Mouse (Mus musculus) layer of hippocampus, postnatal 10 days (tissue): ENCODE measurements around the gene Mrps15. TPM values are rescaled to one million over a fixed set of nuclear protein-coding genes. Genes with fewer than 3 reads are reported as not detected.
A peak's percentile ranks its signal among the peaks of the same experiment; 100 is the strongest.
"Not testable (repeated sequence)": the region's sequence is repeated elsewhere in the genome, so short reads cannot be mapped to it uniquely, and the experiment has no call there.

Experiments used
- DNase-seq, 2 experiments: peaks; one replicate each; pipeline ENCODE4 v3.0.0; 2021; ENCODE audit warnings: low spot score in 2 of 2
- total RNA-seq, 2 experiments: library from RNA; stranded (reverse); gene quantifications; 2 replicates each; pipeline ENCODE4 v1.2.3; 2021

Mrps15 gene
- total RNA-seq, 2 experiments from 2014 or later, result 53.6 to 55.7 TPM

DNA sequence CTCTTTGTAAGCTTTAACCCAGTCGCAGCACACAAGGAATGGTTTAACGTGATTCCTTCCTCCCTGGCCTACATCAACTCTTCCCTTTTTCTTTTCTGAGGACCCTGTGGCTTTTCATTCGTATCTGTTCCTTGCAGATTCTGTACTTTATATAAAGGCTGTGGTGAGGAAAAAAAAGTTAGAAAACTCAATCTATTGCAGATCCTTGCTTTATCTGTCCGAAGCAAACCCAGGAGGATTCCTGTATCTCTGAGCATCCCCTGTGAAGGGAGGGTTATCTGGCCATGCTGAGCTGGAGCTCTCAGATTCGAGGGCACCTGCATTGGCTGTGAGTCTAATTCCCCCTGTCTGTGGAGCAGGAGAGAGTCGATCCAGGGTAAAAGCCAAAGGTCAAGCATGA lies 22.1 kb downstream of the Mrps15 start:
- DNase-seq, result no peak

DNA sequence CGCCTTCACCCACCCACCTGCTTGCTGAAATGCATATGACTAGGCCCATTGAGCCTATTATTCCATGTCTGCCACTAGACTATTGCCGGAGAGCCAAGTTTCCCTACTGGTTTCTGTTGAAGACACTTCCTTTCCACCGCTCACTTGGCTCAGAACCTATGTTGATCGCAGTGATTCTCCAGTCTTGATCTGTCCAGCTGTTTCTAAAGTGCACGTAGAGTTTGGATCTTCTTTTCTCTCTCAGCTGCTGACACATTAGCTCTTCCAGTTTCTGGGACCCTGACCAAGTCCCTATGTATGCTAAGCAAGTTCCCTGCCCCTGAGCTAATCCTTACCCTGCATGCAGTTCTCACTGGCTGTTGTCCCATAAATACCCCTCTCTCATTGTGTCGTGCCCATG lies 31.1 kb downstream of the Mrps15 start:
- DNase-seq, result no peak

DNA sequence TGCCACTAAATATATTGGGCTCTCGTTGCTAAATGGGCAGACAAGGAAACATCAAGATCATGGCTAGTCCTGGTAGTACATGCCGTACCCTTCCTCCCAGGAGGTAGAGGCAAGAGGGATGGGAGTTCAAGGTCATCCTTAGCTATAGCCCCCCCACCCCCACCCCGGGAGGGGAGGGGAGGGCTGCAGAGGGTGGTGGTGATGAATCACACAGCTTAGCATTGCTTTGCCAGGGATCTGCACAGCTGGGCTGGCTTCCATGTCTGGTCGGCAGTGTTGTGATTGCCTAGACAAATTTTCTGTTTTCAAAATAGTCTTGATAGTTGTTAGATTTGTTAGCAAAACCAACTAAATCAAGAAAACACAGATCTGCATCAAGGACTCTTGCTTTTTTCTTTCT lies 32.5 kb downstream of the Mrps15 start:
- DNase-seq, result no peak

DNA sequence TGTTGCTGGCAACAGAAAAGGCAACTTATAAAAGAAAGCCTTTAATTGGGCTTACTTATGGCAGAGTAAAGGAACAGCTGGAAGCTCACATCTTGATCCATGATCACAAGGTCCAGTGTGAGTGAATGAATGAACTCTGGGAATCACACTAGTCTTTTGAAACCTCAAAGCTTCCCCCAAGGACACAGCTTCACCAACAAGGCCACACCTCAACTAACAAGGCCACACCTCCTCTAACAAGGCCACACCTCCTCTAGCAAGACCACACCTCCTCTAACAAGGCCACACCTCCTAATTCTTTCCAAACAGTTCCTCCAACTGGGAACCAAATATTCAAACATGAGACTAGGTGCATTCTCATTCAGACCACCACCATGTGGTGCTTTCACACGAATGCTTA lies 34.9 kb downstream of the Mrps15 start:
- no peak for DNase-seq

DNA sequence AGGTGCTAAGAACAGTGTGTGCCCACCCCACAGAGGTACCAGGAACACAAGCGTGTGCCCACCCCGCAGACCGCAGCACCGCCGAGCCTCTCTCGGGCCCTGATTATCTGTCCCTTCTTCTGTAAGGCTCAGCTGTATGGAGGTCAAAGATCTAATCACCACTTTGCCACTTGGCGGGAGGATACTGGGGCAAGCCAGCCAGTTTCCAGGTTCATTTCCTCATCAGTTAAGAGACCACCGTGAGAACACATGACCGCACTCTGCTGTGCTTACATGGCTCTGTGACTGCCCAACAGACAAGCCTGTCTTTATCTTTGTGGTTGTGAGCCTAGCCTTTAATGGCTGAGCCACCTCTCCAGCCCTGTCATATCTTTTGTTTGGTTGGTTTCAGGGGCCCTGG lies 36.3 kb downstream of the Mrps15 start:
- no peak for DNase-seq

DNA sequence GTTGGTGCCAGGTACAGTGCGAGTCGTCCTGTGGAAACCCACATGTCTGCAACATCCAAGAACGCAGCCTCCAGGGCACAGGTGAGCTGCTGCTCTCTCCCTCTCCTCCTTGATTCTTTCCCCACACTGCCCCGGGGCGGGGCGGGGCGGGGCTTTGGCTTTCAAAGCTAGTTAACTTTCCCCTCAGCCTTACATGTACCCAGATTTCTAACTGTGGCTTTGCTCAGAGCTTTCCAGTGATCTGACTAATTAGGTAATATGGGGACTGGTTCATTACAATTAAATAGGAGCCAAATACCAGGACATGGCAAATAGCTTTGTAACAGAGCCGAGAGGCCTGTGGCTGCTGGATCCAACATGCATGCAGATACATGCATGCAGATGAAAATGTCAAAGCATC lies 37.7 kb downstream of the Mrps15 start:
- DNase-seq, result no peak

DNA sequence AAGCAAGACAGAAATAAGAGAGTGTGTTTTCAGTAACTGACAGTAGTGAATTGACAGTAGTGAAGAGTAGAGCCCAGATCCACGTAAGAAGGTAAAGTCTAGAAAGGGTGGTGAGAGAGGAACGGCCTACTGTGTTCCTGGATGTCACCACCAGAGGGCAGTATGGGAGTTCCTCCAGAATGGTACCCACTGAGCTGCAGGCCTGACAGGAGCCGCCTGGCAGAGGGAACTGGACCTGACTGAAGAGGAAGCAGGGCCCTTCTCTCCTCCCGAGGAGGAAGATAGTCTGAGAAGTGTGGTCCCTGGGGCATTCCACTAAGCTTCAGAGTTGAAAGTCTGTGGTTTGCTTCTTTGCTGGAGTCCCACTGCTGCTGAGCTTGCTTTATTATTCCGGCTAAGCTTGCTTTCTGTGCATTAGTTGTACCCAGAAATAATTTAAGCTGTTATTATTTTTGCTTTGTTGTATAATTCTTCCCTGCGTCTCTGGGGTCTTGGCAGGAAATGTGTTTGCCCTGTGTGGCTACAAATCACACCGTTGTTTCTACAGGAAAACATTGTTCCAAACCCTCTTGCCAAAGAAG lies 39.4 kb downstream of the Mrps15 start:
- peak; percentile 80 to 84 for DNase-seq

DNA sequence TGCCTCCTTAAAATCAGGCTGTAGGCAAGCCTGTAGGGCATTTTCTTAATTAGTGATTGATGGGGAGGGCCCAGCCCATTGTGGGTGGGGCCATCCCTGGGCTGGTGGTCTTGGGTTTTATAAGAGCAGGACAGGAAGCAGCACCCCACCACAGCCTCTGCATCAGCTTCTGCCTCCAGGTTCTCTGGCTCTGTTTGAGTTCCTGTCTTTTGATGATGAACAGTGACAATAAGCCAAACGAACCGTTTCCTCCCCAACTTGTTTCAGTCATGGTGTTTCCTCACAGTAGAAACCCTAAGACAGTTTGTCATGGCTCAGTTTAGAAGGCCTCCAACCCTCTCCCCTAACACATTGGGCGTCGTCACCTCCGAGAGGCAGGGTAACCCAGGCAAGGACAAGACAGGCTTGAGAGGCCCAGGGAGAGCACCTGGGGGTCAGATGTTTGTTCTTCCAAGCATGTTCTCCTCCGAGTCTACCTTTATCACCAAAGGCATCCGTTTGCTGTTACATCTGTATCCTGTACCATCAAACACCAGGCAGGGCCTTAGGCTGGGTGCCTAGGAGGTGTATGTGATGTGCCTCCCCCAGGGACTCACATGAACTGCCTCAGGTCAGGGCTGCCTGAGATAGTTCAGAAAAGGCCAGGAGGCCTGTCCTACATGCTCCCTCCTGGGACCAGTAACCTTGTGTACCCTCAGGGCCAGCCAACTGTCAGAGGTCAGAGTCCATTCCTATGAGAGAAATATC lies 43.5 kb downstream of the Mrps15 start:
- no peak for DNase-seq

DNA sequence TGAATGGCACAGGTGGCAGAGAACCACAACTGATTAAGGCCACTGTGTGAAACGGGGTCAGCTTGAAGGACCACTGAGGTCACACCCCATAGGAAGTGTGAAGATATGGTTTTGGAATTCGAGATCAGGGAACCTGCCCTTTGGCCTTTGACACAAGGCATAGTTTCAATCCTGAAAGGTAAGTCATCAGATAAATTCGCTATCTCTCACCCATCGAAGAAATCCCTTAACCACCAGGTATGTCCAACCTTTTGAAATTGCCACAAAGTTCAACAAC lies 44.1 kb downstream of the Mrps15 start:
- no peak for DNase-seq

DNA sequence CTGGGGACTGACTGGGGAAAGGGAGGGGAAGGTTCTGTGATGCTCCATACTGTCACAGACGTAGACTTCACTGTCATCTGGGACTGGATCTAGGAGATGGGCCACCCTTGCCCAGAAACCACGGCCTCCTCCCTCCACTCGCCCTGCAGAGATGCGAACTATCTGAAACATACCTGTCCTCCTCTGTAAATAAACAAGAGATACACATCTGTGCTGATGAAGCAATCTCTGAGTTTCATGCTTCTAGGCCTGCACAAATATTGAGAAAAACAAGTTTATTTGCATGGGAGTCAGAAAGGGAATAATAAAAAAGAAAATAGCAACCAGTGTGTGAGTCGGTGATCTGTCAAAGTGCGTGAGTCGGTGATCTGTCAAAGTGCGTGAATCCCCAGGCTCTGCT lies 45.1 kb downstream of the Mrps15 start:
- no peak for DNase-seq

DNA sequence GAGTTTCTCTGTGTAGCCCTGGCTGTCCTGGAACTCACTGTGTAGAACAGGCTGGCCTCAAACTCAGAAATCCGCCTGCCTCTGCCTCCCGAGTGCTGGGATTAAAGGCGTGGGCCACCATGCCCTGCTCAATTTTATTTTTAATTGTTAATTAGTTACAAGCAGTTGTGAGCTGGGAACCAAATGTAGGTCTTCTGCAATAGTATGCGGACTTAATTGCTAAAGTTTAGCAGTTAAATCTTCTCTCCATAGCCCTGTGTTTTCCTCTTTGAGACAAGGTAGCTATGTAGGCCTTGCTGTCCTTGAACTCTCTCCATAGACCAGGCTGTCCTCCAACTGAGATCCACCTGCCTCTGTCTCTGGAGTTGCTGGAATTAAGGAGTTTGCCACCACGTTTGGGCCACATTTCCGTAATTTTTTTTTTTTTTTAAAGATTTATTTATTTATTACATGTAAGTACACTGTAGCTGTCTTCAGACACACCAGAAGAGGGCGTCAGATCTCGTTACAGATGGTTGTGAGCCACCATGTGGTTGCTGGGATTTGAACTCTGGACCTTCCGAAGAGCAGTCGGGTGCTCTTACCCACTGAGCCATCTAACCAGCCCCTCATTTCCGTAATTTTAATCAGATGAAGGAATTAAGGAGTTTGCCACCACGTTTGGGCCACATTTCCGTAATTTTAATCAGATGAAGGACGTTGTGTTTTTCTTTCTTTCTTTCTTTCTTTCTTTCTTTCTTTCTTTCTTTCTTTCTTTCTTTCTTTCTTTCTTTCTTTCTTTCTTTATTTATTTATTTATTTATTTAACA lies 49.1 kb downstream of the Mrps15 start:
- DNase-seq, result not testable (repeated sequence)

DNA sequence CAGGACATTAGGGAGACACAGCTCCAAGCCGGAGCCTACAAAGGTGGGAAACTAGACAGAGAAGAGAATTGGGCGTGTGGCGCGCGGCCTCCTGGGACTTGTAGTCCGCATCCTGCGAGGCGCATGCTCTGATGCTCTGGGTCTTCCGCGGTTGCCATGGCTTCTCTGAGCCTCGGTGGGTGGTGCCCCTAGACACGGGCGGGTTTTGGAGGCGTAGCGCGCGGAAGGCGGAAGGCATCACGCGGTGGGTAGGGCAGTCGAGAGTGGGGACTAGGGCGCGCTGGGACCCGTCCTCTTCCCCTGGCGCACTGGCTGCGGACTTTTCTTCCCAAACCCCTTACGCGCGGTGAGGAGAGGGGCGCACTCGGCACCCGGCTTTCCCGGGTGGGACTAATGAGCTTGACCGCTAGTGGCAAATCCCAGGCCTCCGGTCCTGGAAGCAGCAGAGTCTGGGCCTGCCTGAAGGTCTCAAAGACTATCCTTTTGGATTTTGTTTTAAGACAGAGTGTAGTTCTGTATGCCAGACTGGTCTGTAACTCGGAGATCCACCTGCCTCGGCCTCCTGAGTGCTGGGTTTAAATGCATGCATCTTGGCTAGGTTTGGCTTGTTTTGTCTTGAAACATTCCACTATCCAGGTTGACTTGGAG lies 49.9 kb downstream of the Mrps15 start, which contains the start of gene Lsm10:
Gene Lsm10 (plus strand): TSS at position 160 of the 648 bp plus-strand sequence.
- peak; percentile 90 to 95 for DNase-seq

DNA sequence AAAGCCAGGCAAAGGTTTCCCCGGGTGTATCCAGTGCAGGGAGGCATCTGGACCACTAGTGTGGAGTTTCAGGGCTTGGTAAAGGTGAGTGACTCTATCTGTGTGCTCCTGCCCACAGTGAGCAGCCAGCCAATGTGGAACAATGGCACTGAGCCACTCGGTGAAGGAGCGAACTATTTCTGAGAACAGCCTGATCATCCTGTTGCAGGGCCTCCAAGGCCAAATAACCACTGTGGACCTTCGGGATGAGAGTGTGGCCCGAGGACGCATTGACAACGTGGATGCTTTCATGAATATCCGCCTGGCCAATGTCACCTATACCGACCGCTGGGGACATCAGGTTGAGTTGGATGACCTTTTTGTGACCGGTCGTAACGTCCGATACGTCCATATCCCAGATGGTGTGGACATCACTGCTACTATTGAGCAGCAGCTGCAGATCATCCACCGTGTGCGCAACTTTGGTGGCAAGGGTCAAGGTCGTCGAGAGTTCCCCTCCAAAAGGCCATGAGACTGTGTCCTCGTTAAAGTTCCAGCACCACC lies 51.1 kb downstream of the Mrps15 start:
- no peak for DNase-seq

DNA sequence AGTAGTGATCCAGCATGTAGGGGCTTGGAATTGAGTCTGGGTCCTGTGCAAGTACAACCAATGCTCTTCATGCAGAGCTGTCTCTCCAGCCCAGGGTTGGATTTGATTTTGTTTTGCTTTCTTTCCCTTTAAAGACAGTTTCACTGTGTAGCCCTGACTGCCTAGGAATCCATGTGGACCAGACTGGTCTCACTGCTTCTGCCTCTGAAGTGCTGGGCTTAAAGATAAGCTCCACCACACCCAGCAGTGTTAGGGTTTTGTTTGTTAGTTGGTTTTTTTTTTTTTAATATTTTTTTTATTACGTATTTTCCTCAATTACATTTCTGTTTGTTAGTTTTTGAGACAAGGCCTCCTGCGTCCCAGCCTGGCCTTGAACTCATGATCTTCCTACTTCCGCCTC lies 52.6 kb downstream of the Mrps15 start:
- no peak for DNase-seq

DNA sequence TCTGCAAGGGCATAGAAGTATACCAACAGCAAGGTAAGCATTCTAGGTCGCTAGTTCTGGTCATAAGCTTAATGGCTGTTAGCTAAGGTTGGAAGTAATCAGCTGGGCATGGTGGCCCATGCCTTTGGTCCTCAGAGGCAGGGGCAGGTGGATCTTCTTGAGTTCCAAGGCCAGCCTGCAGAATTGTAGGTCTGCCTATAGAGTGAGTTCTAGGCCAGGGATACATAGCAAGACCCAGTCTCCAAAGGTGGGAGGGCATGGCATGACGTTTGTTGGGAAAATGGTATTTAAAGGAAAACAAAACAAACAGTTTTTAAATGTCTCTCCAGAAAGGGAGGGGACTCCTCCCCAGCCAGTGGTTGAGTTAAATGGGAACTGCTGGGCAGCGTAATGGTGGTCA lies 54.0 kb downstream of the Mrps15 start:
- no peak for DNase-seq

DNA sequence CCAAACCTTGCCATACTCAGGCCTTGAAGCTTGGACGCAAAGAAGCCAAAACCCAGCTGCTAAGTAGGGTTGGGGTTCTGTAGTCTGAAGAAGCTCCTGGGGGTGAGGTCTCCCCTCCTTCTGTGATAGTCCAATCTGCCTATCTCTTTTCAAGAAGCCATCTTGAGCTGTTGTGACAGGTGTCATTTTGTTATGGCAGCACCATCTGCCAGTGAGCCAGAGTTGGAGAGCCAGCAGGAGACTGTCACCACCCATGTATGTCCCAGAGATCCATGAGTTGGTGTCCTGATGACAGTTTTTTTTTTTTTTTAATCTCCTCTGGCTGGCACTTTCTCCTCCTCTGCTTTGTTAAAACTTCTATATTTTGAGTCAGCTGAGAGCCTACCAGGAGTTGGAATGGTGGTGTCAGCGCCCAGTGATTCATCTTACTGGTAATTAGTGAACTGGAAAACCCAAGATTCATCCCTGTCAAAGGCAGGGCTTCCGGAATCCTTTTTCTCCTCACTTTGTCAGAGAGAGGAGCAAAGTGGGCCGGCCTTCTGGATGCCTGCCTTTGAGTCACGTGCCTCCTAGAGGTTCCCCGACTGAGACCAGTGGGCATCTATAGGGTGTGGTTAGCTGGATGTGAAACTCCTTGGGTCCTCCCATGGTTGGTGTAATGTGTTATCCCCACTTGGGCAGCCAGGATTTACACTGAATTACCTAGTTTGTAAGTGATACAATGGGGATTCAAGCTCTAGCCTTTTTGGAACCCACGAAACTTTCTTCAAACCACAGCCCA lies 55.5 kb downstream of the Mrps15 start:
- no peak for DNase-seq

DNA sequence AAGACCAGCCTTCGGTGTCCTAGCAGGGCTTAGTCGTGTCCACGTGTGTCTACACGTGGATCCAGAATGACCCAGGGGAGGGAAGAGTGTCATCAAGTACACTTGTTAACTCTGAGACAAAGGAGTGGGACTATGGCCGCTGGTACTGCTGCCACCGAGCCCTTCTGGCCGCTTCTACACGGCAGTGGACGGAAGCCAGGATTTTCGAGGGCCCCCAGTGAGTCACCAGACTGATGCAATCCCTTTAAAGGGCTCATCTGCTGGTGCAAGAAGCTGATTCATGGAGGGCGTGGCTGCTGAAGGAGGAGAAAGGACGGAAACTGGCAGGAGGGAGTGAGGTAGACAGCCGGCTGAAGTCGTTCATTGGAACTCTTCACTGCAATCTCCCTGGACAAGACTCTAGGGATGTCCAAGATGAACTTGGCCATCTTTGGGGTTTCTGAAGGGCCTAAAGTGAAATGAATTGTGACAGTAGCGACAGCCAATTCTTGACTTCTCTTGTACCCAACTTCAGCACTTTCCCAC lies 56.4 kb downstream of the Mrps15 start:
- DNase-seq, result peak; percentile 73 to 80

DNA sequence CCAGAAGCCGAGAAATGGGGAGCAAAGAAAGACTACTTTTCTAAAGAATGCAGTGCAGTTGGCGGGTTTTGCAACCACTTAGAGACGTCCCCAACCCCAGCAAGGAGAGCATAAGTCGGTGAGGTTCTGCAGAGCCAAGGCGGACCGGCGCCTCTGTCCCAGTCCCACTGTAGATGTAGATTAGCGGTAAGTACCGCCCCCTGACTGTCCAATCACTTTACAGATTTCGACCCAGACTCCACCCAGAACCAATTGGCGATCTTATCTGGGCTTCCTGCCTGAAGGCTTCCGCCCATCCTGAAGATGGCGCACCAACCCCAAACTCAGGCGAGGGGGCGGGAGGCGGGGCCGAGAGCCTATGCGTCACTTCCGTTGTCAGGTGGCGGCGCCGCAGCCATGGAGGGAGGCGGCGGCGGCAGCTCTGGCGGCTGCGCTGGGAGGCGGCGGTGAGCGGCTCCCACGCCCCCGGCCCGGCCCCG lies 56.9 kb downstream of the Mrps15 start, which contains the start of gene Stk40:
Gene Stk40 (plus strand): TSS at position 368 of the 479 bp plus-strand sequence.
- peak; percentile 93 to 96 for DNase-seq

DNA sequence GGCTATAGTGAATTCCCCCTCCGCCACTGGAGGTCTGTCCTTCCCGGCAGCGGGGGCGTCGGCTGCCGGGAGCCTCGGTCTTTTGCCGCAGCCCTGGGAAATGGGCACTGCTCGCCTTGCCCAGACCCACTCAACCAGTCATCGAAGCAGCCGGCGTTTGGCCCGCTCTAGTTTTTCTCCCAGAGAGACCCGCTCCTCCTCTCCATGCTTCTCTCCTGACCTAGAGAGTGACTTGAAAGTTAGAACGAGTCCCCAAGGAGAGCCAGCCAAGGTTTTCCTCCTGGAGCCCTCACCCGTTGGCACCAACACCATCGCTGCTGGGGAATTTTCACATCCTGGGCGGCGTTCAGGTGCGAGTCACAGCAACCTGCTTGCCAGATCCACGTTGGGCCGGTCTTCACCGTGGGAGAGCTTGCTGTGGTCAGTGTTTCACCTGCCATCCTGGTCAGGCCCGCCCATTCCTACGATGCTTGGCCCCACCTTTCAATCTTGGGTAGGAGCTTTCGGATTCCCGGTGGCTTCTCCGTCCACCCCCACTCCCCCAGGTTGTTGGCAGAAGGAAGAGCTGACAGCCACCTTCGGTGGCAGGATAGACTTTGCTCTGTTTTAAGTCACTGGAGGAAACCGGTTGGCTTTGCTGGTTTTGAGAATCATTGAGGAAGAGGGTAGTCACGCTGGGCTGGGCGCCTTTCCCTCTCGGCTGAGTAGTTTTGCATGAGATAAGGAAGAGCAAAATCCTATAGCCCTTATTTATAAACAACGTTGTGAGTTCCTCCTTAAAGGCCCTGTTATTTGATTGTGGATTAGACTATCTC lies 57.7 kb downstream of the Mrps15 start:
- DNase-seq, result peak in 1 of 2 experiments; percentile 33
